Mouse (Mus musculus) adrenal gland, postnatal 25 days (tissue): ENCODE results near the gene Wnk1. TPM values are rescaled to one million over a fixed set of nuclear protein-coding genes. Genes with fewer than 3 reads are reported as not detected.

Source experiments
- DNase-seq: peaks from one replicate; pipeline ENCODE4 v3.0.0; 2021; ENCODE audit warnings: mixed read lengths
- microRNA-seq, 2 experiments: library from miRNA; unstranded; fragments of <30 nt; microRNA quantifications; one replicate each; pipeline ENCODE4 v1.2.0; 2021
- total RNA-seq: library from RNA; stranded (reverse); gene quantifications from 2 replicates; pipeline ENCODE4 v1.2.3, GENCODE M21; 2021

The Wnk1 gene
- total RNA-seq, 1 experiment from 2014 or later: 201 TPM

DNA sequence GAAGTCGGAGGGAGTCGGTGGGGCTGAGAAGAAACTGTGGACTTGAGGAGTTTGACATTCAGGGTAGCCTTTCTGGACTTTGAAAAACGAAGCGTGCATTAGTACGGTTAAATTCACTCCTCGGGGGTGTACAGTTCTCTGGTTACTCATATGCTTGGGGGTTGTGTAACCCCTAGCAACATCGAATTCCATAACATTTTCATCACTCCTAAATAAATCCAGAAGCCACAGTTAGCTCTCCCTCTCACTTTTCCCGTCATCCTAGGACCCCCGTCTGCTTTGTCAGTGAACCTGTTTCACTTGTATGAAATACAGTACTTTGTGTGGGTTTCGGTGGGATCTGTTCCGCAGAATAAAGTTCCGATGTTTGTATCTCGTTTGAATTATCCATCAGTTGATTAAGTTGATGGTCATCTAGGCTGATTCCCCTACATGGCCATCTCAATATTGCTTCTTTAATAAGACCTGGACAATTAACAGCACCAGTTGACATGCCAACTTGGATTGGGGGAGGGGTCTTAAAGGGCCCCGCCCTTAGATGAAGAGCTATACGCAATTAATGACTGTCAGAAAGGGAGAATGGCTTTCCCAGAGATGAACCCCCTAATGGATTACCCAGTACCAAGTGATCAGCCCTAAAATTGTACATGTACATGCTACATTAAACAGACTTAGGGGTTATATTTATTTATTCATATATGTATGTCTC lies 135.2 kb downstream of the Wnk1 start:
- DNase-seq: no peak

GRCm38 (mm10) chr6:119902204-119903080 lies 136.0 kb downstream of the Wnk1 start, which contains the start of gene Rad52:
Gene Rad52 (plus strand): TSS chr6:119902698.
- DNase-seq: peak; percentile 80

- no peak for DNase-seq
These were observed 145.8 kb downstream of the Wnk1 start for GRCm38 (mm10) chr6:119892711-119893110.

DNA sequence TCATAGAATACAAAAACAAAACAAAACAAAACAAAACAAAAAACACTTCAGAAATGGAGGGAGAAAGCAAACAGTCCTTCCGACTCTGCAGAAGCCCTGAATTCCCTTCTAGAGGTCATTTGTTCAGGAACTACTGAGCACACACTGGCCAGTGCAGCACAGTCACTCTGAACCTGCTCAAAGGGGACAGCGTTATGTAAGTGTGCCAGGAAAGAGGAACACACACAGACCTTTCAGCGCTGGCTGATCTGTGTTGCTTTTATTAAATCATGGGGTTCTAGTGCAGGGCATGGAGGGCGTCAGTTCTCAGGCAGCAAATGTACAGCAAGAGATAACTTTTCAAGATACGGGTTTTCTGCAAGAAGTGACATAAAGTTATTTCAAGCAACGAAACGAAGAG lies 155.3 kb downstream of the Wnk1 start:
- no peak for DNase-seq

Small RNA genes within 50 kb of the gene (microRNA-seq; reads per million reads assigned to microRNA genes)
- gene Mir706: 0 reads per million in 2 experiments

Other genes starting within 250 kb of the Wnk1 start
- gene Erc1, start 190.5 kb downstream of the Wnk1 start, total RNA-seq: 24.5 and 25.7 TPM in 2 replicates
- gene Rad52, start 136.0 kb downstream of the Wnk1 start, total RNA-seq: 18.2 and 20.8 TPM in 2 replicates
- not detected in 2 replicates for gene Ninj2, start 54.7 kb upstream of the Wnk1 start, total RNA-seq